Mouse (Mus musculus): ENCODE data around the gene Smg8. TPM values are rescaled to one million over a fixed set of nuclear protein-coding genes. Genes with fewer than 3 reads are reported as not detected.

The Smg8 gene
- 6.1 and 8.3 TPM in 2 replicates for polyA plus RNA-seq (2012; rRNA removed)

DNA sequence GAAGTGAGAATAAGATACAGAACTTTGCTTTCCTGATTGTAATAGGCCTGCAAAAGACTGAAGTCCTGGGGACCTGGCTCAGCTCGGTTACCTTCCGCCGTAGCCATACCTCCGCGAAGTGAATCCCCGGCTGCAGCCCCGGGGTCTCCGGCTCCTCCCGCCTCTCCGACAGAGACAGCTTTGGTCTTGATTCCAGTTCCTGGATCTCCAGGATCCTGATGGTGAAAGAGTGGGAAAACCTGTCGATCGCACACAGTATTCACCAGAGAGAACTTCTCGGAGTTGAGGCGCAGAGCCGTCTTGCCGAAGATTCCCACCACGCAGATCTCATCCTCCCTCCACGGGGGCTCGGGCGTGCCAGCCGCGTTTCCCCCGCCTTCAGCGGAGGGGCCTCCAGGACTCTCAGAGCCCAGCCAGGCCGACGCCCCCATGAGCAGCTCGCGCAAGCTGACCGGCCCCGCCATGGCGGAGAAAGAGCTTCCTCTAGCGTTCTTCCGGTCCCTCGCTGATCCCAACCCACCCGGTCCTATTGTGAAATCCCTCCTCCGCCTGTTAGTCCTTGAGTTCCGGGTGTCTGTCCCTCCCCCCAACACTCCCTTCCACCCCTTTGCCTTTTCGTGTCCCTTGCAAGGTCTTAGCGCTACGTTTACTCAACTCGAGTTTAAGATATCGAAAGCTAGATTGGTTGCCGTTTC is at the start of gene Smg8:
Smg8 (minus strand) TSS at position 485 of the 695 bp plus-strand sequence.
- DNase-seq (ENCODE audit: low read depth, low spot score) = no peak
- WGBS = 1% methylated on average over 43 of the region's 43 CpGs

DNA sequence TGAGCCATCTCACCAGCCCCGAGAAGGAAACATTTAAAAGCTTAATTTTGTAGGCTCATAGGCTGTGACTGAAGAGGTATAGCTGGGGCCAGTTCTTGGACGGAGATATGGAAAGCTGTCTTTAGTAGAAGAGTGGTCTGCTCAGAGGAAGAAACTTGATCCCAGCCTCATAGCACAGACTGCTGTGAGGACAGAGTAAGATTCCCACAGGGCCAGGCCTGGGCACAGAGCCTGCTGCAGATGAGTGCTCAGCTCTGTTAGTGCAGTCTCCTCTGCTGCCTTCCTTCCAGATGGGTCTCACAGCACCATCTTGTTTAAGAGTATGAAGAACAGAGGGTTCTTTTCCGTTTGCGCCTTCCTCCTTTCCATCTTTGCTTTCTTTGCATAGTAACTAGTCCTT is 49.7 kb upstream of the Smg8 start:
- DNase-seq (ENCODE audit: low read depth, low spot score) = no peak
- WGBS = 94% methylated on average over 4 of the region's 4 CpGs

GRCm38 (mm10) chr11:87126824-87127816 is 40.5 kb upstream of the Smg8 start, which contains the start of gene Trim37:
Gene Trim37 (plus strand): TSS chr11:87127077.
- DNase-seq (ENCODE audit: low read depth, low spot score) = peak; percentile 68
- WGBS = under 1% methylated on average over 90 of the region's 105 CpGs

- WGBS = 3% methylated on average over 12 of the region's 12 CpGs
- no peak for DNase-seq (ENCODE audit: low read depth, low spot score)
Observed at GRCm38 (mm10) chr11:87126281-87126823, 39.8 kb upstream of the Smg8 start.

- DNase-seq (ENCODE audit: low read depth, low spot score) = no peak
- 62% methylated on average over 4 of the region's 4 CpGs for whole genome bisulfite sequencing
Observed at GRCm38 (mm10) chr11:87125562-87125961, 39.0 kb upstream of the Smg8 start.

- WGBS = 82% methylated on average over 8 of the region's 8 CpGs
Observed at GRCm38 (mm10) chr11:87121864-87122263, 35.3 kb upstream of the Smg8 start.

GRCm38 (mm10) chr11:87110172-87110909 is 23.8 kb upstream of the Smg8 start:
- WGBS = 9% methylated on average over 9 of the region's 9 CpGs

More at GRCm38 (mm10) chr11:87121864-87122263, 35.3 kb upstream of the Smg8 start:
- DNase-seq (ENCODE audit: low read depth, low spot score) = no peak

DNA sequence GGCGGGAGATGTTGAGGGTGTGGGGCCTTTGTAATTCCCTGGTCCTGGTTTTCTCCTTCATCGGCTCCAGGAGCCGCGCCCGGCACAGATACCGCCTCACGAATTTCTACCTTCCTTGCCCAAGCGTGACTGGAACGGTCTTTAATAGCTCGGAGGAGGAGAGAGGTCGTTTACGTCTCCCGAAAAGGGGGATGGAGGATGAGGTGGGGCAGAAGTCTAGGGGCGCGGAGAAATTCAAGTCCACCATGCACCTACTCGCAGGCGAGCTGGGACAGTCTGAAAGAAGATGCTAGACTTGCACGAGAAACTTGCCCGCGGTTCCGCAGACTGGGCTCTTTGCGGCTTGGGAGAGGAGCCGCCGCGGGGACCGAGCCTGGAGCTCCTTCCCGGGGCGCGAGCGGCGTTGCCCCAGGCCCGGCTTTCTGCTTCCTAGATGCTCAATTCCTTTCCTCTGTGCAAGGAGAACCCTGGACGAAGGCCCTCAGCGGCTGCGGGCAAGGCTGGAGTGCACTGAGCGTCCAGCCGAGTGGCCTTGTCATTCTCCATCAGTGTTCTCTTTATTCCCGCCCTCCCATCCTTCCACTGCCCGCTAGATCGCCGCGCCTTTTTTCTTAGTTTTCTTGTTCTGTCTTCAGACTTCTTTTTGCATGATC is 23.1 kb upstream of the Smg8 start:
- under 1% methylated on average over 42 of the region's 42 CpGs for WGBS

More at GRCm38 (mm10) chr11:87110172-87110909, 23.8 kb upstream of the Smg8 start:
- DNase-seq (ENCODE audit: low read depth, low spot score) = no peak

DNA sequence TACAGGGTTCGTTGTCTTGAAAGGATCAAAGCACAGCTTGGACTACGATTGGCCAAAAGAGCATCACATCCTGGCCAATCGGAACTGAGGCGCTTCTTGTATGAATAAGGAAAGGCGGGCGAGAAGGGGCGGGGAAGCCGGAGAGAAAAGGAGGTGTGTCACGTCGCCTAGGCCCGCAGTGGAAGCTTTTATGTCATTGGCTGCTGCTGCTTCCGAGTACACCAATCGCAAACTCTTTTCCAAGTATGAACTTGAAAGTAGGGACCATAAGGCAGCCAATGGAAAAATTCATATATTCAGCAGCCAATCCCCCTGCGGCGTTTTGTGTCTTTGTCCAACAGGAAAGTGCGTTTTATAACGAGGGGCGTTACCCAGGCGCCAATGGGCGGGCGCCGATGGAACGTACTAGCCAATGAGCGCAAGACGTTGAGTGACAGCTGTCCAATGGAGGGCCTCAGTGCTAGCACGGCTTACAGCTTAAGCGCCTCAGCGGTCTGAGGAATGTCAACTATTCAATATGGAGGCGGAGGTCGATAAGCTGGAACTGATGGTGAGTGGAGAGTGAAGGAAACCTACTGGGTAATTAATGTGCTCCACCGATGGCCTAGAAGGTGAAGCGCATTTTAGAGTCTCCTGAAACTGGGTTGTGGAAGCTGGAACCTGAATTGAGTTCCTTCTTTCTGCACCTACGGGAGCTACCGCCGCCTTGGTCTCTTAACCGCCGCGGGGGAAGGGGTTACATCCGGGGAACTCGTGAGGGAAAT is 22.4 kb upstream of the Smg8 start, which contains the start of gene Ska2:
Ska2 (plus strand) TSS at position 480 of the 764 bp plus-strand sequence.
- under 1% methylated on average over 40 of the region's 40 CpGs for WGBS
- peak; percentile 100 for DNase-seq (ENCODE audit: low read depth, low spot score)

More for the DNA sequence above, 23.1 kb upstream of the Smg8 start:
- no peak for DNase-seq (ENCODE audit: low read depth, low spot score)

- WGBS = under 1% methylated on average over 14 of the region's 14 CpGs
- DNase-seq (ENCODE audit: low read depth, low spot score) = no peak
Observed at GRCm38 (mm10) chr11:87108409-87108754, 21.8 kb upstream of the Smg8 start, which contains the start of gene Prr11. Gene Prr11 (minus strand): TSS chr11:87108708.

DNA sequence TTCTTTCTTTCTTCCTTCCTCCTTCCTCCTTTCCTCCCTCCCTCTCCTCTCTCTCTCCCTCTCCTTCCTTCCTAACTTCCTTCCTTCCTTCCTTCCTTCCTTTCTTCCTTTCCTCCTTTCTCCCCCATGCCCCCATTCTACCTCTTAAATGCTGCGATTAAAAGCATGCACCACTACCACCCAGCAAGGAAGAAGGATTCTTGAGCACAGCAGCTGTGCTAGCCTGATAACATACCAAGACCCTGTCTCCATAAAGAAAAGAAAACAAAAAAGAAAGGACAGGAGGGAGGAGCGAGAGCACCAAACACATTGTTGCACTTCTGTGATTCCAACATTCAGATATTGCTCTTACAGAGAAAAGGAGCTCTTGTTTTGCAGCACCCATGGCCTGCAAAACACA is 568 bp upstream of the Smg8 start:
- WGBS = 47% methylated on average over 2 of the region's 2 CpGs
- DNase-seq (ENCODE audit: low read depth, low spot score) = no peak

DNA sequence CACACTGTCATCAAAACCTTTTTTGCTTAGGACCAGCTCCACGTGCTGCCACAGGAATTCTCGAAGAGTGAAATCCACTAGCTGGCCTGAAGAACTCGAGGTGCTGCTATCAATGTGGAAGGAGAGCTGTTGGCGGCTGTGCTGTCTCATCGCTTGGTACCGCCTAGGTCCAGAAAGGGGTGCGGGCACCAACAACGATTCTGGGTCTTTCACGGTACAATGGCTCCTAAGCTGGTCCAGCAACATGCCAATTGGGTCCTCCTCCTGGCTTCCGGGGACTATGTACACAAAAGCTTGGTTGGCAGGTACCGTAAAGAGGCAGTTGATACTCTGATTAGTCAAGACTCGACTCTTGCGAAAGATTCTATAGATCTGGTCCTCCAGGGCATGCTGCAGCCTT is 1.1 kb downstream of the Smg8 start:
- 67% methylated on average over 13 of the region's 13 CpGs for WGBS
- DNase-seq (ENCODE audit: low read depth, low spot score) = no peak

DNA sequence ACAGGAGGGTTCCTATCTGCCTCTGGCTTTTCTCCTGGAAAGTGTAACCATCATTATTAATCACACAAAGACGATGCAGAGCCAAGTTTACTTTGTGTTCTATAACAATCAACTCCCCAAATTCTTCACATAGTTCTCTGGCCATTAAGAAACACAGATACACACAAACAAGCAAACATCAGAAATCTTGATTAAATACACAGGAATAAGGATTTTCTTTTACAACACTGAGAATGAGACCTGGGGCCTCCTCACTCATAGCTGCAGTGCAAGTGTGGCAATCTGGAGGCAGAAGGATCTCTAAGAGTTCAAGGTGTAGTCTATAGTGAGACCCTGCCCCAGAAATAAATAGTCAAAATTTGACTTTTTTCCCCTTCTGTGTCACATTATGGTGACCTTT is 2.9 kb downstream of the Smg8 start:
- 53% methylated on average over 1 of the region's 1 CpGs for WGBS
- no peak for DNase-seq (ENCODE audit: low read depth, low spot score)

DNA sequence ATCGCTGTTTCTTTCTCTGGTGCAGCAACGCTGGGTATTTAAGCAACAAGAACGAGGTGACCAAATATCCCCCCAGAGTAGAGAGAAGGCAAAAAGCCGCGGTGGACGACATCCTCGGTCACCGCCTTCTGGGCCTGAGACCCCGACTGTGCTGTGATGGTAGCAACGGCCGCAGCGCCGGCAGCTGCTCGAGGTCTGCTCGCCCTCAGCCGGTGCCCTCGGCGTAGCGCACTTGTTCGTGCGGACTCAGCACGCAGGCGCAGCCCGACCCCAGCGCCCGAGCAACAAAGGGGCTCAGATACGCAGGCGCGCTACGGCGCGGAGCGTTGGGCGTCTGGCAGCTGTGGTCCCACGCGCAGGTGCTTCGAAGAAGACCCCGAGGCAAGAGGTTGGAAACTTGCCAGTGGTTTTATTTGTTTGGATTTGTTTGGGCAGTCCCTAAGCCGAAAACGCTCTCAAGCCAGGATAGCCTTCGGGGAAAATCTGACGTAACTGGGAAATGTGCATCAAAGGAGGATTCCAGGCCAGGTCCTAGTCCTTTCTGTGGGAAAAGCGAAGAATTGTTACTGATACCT is 12.6 kb downstream of the Smg8 start, which contains the start of gene Gdpd1:
Gdpd1 (minus strand) TSS at position 197 of the 575 bp plus-strand sequence.
- under 1% methylated on average over 43 of the region's 43 CpGs for WGBS

GRCm38 (mm10) chr11:87073343-87073865 is 13.2 kb downstream of the Smg8 start:
- peak; percentile 54 for DNase-seq (ENCODE audit: low read depth, low spot score)
- 2% methylated on average over 24 of the region's 24 CpGs for WGBS

More for the DNA sequence above, 12.6 kb downstream of the Smg8 start, which contains the start of gene Gdpd1:
- DNase-seq (ENCODE audit: low read depth, low spot score) = peak; percentile 55

- DNase-seq (ENCODE audit: low read depth, low spot score) = peak; percentile 86
- WGBS = 20% methylated on average over 3 of the region's 3 CpGs
Observed at GRCm38 (mm10) chr11:87062087-87062486, 24.5 kb downstream of the Smg8 start.

DNA sequence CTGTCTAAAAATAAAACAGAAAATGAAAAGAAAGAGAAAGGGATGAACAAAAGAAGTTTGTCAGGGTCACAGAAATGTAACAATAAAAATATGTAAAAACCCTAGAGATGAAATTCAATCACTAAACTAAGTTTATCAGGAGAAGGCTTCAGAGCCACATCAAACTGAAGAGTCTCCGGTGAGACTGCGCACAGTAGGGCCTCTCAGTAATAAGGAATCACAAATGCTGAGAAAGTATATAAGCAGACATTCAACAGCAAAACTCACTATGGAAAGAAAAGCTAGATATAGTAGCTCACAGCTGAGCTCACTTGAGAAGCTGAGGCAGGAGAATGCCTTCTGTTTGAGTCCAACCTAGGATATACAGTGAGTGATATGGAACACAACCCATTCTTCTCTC is 26.2 kb downstream of the Smg8 start:
- DNase-seq (ENCODE audit: low read depth, low spot score) = no peak
- WGBS = 98% methylated on average over 2 of the region's 2 CpGs

Measured in large intestine, adult 2 months (tissue).